Mouse (Mus musculus) embryonic facial prominence, embryonic 13.5 days (tissue): ENCODE data around the gene Tulp4. TPM values are rescaled to one million over a fixed set of nuclear protein-coding genes. Genes with fewer than 3 reads are reported as not detected.

ENCODE experiments used
- ATAC-seq: fragments of 200-750 bp; cut with Nextera tagmentation; 2 replicates; pipeline ENCODE4 v1.8.0; 2017; ENCODE audit warnings: low read depth; ENCODE audit not compliant: insufficient number of reproducible peaks, insufficient read depth, low FRiP score, low TSS enrichment
- H3K27ac ChIP-seq: fragments of 300-500 bp; sonication (generic); 2 replicates; pipeline ENCODE4 v1.5.1; 2015; ENCODE audit warnings: moderate library complexity, mild to moderate bottlenecking, inconsistent platforms
- H3K27me3 ChIP-seq: fragments of 300-500 bp; sonication (generic); 2 replicates; pipeline ENCODE4 v1.6.1; 2015; ENCODE audit warnings: mild to moderate bottlenecking, inconsistent platforms
- H3K36me3 ChIP-seq: fragments of 300-500 bp; sonication (generic); 2 replicates; pipeline ENCODE4 v1.6.1; 2015; ENCODE audit warnings: mild to moderate bottlenecking, inconsistent platforms
- H3K4me1 ChIP-seq: fragments of 300-500 bp; sonication (generic); 2 replicates; pipeline ENCODE4 v1.6.1; 2015; ENCODE audit warnings: inconsistent platforms
- H3K4me2 ChIP-seq: fragments of 300-500 bp; sonication (generic); 2 replicates; pipeline ENCODE4 v1.6.1; 2015; ENCODE audit warnings: moderate library complexity, mild to moderate bottlenecking, inconsistent platforms
- H3K4me3 ChIP-seq: fragments of 300-500 bp; sonication (generic); 2 replicates; pipeline ENCODE4 v1.5.1; 2015; ENCODE audit warnings: mild to moderate bottlenecking, inconsistent platforms
- H3K9ac ChIP-seq: fragments of 300-500 bp; sonication (generic); 2 replicates; pipeline ENCODE4 v1.6.1; 2015; ENCODE audit warnings: mild to moderate bottlenecking, inconsistent platforms
- H3K9me3 ChIP-seq: fragments of 300-500 bp; sonication (generic); 2 replicates; pipeline ENCODE4 v1.6.1; 2016; ENCODE audit warnings: inconsistent platforms
- WGBS: fragments of 180-500 bp; shearing (Covaris S2); methylation state at CpG from one replicate; pipeline ENCODE4 v1.1.7; 2015; ENCODE audit warnings: mixed read lengths; 5-methylcytosine and 5-hydroxymethylcytosine counted together
- polyA plus RNA-seq: library from polyadenylated mRNA; unstranded; fragments of >200 nt; fragmentation: Nextera tagmentation; extraction: Ambion mirVana; gene quantifications from 2 replicates; pipeline ENCODE4 v1.2.1, GENCODE M21; 2015

Tulp4 gene
- polyA plus RNA-seq, 1 experiment from 2014 or later, result 116 TPM

GRCm38 (mm10) chr17:6125441-6125840, 19.2 kb downstream of the Tulp4 start:
- H3K27ac ChIP-seq, result no peak overlapping the region
- no peak overlapping the region for H3K9ac ChIP-seq
- ATAC-seq, result no peak
- 97% methylated on average over 3 of the region's 3 CpGs for WGBS
- no peak overlapping the region for H3K4me2 ChIP-seq
- H3K9me3 ChIP-seq, result no peaks in the 10 kb centered on the region
- H3K4me1 ChIP-seq, result no peaks in the 10 kb centered on the region
- peaks cover 39% of the 10 kb centered on the region for H3K36me3 ChIP-seq
- H3K27me3 ChIP-seq, result no peaks in the 10 kb centered on the region
- H3K4me3 ChIP-seq, result no peak overlapping the region

DNA sequence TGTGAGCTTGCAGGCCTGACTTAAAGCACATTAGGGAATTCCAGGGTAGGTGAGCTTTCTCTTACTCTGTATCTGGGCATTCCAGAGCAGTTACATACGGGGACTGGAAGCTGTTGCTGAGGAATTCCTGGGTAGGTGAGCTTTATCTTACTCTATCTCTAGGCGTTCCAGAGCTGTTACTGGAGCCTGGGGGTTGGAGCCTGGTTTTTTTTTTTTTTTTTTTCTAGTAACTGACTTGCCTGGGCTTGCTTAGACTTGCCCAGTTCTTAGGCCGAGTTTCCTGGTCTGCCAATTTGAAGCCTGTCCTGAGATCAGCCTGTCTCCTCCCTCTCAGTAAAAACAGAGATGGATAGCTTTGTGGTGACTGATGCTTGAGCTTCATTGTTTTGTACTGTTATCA, 21.8 kb downstream of the Tulp4 start:
- no peak overlapping the region for H3K4me2 ChIP-seq
- H3K9me3 ChIP-seq, result no peaks in the 10 kb centered on the region
- no peaks in the 10 kb centered on the region for H3K4me1 ChIP-seq
- no peaks in the 10 kb centered on the region for H3K27me3 ChIP-seq
- H3K4me3 ChIP-seq, result no peak overlapping the region
- H3K36me3 ChIP-seq, result peaks cover 29% of the 10 kb centered on the region
- ATAC-seq, result no peak
- WGBS, result 37% methylated on average over 3 of the region's 3 CpGs
- H3K27ac ChIP-seq, result no peak overlapping the region
- no peak overlapping the region for H3K9ac ChIP-seq

GRCm38 (mm10) chr17:6129361-6129760, 23.1 kb downstream of the Tulp4 start:
- no peak overlapping the region for H3K27ac ChIP-seq
- H3K9me3 ChIP-seq, result no peaks in the 10 kb centered on the region
- no peak overlapping the region for H3K4me3 ChIP-seq
- H3K27me3 ChIP-seq, result no peaks in the 10 kb centered on the region
- ATAC-seq, result no peak
- H3K36me3 ChIP-seq, result peaks cover 25% of the 10 kb centered on the region
- H3K4me2 ChIP-seq, result no peak overlapping the region
- H3K4me1 ChIP-seq, result no peaks in the 10 kb centered on the region
- H3K9ac ChIP-seq, result no peak overlapping the region
- WGBS, result 77% methylated on average over 4 of the region's 4 CpGs

DNA sequence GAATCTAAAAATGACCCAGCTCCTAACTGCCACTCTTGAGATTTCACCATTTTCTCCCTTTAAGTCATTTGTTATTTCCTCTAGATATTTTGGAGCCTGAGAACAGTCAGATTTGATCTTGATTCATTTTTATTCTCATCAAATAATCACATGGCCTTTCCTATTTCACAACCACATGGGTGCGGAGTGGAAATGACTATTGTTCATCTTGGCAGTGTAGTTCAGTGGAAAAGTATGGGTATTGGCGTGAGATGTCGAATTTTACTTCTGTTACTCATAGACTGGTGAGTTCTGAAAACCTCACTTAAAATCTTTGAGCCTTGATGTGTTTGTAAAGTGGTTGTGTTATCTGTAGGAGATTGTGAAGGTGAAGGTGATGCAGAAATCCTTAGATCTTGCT, 24.8 kb downstream of the Tulp4 start:
- no peaks in the 10 kb centered on the region for H3K9me3 ChIP-seq
- H3K4me1 ChIP-seq, result no peaks in the 10 kb centered on the region
- H3K36me3 ChIP-seq, result peaks cover 14% of the 10 kb centered on the region
- no peak overlapping the region for H3K9ac ChIP-seq
- no peak overlapping the region for H3K27ac ChIP-seq
- ATAC-seq, result no peak
- no peak overlapping the region for H3K4me2 ChIP-seq
- WGBS, result 95% methylated on average over 3 of the region's 3 CpGs
- H3K4me3 ChIP-seq, result no peak overlapping the region
- H3K27me3 ChIP-seq, result no peaks in the 10 kb centered on the region

- WGBS, result 79% methylated on average over 3 of the region's 3 CpGs
- Histone ChIP-seq H3K9ac (no peak overlapping the region), H3K36me3 (peaks cover 35% of the 10 kb centered on the region), H3K4me2 (no peak overlapping the region), H3K27ac (no peak overlapping the region), H3K4me1 (0 out of 2 replicates have a peak, but pooled peaks cover 5% of the 10 kb centered on the region), H3K4me3 (no peak overlapping the region), H3K9me3 (no peaks in the 10 kb centered on the region), H3K27me3 (no peaks in the 10 kb centered on the region)
- no peak for ATAC-seq
These were observed 34.6 kb downstream of the Tulp4 start for GRCm38 (mm10) chr17:6140875-6141274.

DNA sequence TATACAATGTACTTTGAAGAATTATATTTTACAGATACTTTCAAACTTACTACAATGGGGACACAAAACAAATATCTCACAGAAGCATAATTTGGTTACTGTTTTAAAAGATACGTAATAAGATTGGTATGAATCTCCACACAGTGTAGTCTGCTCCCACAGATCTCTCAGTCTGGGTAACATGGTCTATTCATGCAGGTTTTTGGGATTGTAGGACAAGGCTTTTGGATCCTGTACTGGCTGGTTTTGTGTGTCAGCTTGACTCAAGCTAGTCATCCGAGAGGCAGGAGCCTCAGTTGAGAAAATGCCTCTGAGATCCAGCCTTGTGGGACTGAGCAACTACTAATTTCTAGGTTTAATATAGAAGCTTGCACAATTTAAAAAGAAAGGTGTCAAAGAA, 35.1 kb downstream of the Tulp4 start:
- Histone ChIP-seq H3K9me3 (no peaks in the 10 kb centered on the region), H3K4me1 (0 out of 2 replicates have a peak, but pooled peaks cover 5% of the 10 kb centered on the region), H3K4me2 (no peak overlapping the region), H3K9ac (no peak overlapping the region), H3K4me3 (no peak overlapping the region), H3K36me3 (peaks cover 39% of the 10 kb centered on the region), H3K27ac (no peak overlapping the region), H3K27me3 (no peaks in the 10 kb centered on the region)
- no peak for ATAC-seq
- 91% methylated on average over 2 of the region's 2 CpGs for WGBS

DNA sequence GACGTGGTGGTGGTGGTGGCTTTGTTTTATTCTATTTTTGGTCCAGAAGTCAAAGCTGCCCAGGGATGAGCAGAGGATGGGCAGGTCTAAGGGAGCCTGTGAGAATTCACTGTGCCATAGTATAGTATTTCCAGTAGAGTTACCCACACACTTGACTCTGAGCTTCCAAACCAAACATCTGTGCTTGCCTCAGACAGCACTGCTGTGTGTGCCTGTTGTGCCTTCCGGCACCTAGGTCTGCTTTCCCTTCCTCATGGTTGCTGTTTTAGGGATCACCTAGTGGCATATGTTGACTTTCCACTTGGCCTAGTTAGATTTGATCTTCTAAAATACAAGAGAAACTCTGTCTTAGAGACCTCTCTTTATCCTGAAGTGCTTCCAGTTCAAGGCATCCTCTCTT, 39.0 kb downstream of the Tulp4 start:
- H3K4me1 ChIP-seq, result 0 out of 2 replicates have a peak, but pooled peaks cover 5% of the 10 kb centered on the region
- no peak for ATAC-seq
- H3K27me3 ChIP-seq, result no peaks in the 10 kb centered on the region
- H3K36me3 ChIP-seq, result peaks cover 22% of the 10 kb centered on the region
- H3K9me3 ChIP-seq, result no peaks in the 10 kb centered on the region
- 81% methylated on average over 2 of the region's 2 CpGs for WGBS
- H3K27ac ChIP-seq, result no peak overlapping the region
- no peak overlapping the region for H3K4me3 ChIP-seq
- no peak overlapping the region for H3K4me2 ChIP-seq
- H3K9ac ChIP-seq, result no peak overlapping the region

- Histone ChIP-seq H3K9me3 (no peaks in the 10 kb centered on the region), H3K27ac (no peak overlapping the region), H3K4me1 (no peaks in the 10 kb centered on the region), H3K4me2 (no peak overlapping the region), H3K36me3 (peaks cover 21% of the 10 kb centered on the region), H3K9ac (no peak overlapping the region), H3K4me3 (no peak overlapping the region), H3K27me3 (no peaks in the 10 kb centered on the region)
- 91% methylated on average over 4 of the region's 4 CpGs for WGBS
- ATAC-seq, result no peak
These were observed 46.7 kb downstream of the Tulp4 start for GRCm38 (mm10) chr17:6152941-6153340.

DNA sequence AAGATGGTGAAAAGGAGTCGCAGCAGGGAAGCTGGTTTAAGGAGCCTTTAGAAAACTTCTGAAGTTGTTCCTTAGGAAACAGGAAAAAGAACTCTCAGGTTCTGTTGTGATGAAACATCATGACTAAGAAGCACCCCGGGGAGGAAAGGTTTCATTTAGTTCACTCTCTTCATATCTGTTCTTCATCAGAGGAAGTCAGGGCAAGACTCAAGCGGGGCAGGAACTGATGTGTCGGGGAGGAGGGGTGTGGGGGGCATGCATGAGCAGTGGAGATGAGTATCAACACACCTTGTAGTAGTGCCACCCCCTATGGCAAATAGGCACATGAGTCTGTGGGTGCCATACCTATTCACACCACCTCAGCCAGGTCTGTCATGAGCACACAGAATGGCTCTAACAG, 47.3 kb downstream of the Tulp4 start:
- 77% methylated on average over 4 of the region's 4 CpGs for WGBS

GRCm38 (mm10) chr17:6154366-6154765, 48.1 kb downstream of the Tulp4 start:
- Histone ChIP-seq H3K27me3 (no peaks in the 10 kb centered on the region), H3K4me1 (no peaks in the 10 kb centered on the region), H3K4me2 (no peak overlapping the region), H3K4me3 (no peak overlapping the region), H3K9me3 (no peaks in the 10 kb centered on the region), H3K27ac (no peak overlapping the region), H3K36me3 (peaks cover 21% of the 10 kb centered on the region), H3K9ac (no peak overlapping the region)
- WGBS, result 78% methylated on average over 4 of the region's 4 CpGs
- ATAC-seq, result no peak

More for the DNA sequence above, 47.3 kb downstream of the Tulp4 start:
- Histone ChIP-seq H3K4me2 (no peak overlapping the region), H3K27me3 (no peaks in the 10 kb centered on the region), H3K4me3 (no peak overlapping the region), H3K4me1 (no peaks in the 10 kb centered on the region), H3K9me3 (no peaks in the 10 kb centered on the region), H3K27ac (no peak overlapping the region), H3K36me3 (peaks cover 21% of the 10 kb centered on the region), H3K9ac (no peak overlapping the region)
- no peak for ATAC-seq

- Histone ChIP-seq H3K9me3 (no peaks in the 10 kb centered on the region), H3K4me2 (no peak overlapping the region), H3K27me3 (no peaks in the 10 kb centered on the region), H3K4me1 (no peaks in the 10 kb centered on the region), H3K36me3 (peaks cover 8% of the 10 kb centered on the region), H3K27ac (no peak overlapping the region), H3K9ac (no peak overlapping the region), H3K4me3 (no peak overlapping the region)
- no peak for ATAC-seq
- 91% methylated on average over 6 of the region's 6 CpGs for WGBS
These were observed 54.3 kb downstream of the Tulp4 start for GRCm38 (mm10) chr17:6160495-6160894.

- Histone ChIP-seq H3K4me1 (no peaks in the 10 kb centered on the region), H3K9me3 (no peaks in the 10 kb centered on the region), H3K27ac (no peak overlapping the region), H3K9ac (no peak overlapping the region), H3K27me3 (no peaks in the 10 kb centered on the region), H3K4me3 (no peak overlapping the region), H3K4me2 (no peak overlapping the region), H3K36me3 (peaks cover 8% of the 10 kb centered on the region)
- 88% methylated on average over 9 of the region's 9 CpGs for WGBS
- ATAC-seq, result no peak
These were observed 55.7 kb downstream of the Tulp4 start for GRCm38 (mm10) chr17:6161916-6162315.

GRCm38 (mm10) chr17:6162761-6163160, 56.5 kb downstream of the Tulp4 start:
- Histone ChIP-seq H3K4me1 (no peaks in the 10 kb centered on the region), H3K36me3 (peaks cover under 1% of the 10 kb centered on the region), H3K9me3 (no peaks in the 10 kb centered on the region), H3K4me3 (no peak overlapping the region), H3K27me3 (no peaks in the 10 kb centered on the region), H3K27ac (no peak overlapping the region), H3K4me2 (no peak overlapping the region), H3K9ac (no peak overlapping the region)
- ATAC-seq, result no peak
- WGBS, result 85% methylated on average over 1 of the region's 1 CpGs
